Mouse (Mus musculus): ENCODE measurements around the gene Snrpn. TPM values are rescaled to one million over a fixed set of nuclear protein-coding genes. Genes with fewer than 3 reads are reported as not detected.

Gene Snrpn
- polyA plus RNA-seq (2017; shearing (Covaris generic)): 1 to 10 TPM in 1 of 2 experiments, under 1 TPM in 1; 0.81 to 3.2 TPM

GRCm38 (mm10) chr7:60139742-60140480 lies at the start of gene Snrpn:
Snrpn (minus strand) TSS chr7:60140219.

DNA sequence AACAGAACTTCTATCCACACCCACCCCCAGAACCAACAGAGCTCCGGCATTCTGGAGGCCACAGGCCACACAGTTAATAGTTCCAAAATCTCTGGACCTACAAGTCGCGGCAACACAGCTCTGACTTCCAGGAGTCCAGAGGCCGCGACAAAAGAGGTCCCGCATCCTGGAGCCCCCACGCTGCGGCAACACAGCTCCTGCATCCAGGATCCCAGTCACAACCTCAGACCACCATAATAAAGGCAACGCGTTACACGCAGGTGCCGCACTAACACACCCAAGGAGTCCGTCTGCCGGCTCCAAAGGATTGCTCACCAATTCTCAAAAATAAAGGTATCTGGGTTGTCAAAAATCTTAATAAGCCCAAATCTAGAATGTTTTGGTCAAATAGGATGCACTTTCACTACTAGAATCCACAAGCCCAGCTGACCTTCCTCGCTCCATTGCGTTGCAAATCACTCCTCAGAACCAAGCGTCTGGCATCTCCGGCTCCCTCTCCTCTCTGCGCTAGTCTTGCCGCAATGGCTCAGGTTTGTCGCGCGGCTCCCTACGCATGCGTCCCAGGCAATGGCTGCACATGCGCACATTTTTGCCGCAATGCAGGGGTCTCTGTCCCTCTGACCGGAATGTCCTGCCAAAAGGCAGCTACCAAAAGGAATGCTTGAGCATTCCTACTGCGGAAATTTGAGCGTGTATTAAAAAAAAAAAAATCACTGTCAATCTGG lies 135.3 kb downstream of the Snrpn start, which contains the start of the genes Snurf and Gm38393:
Gene Snurf (minus strand): TSS at position 444 of the 725 bp plus-strand sequence.
Gene Gm38393 (minus strand): TSS at position 459 of the 725 bp plus-strand sequence.

Other genes starting within 250 kb of the Snrpn start
- 1 to 10 TPM in 1 of 2 experiments, not detected in 1; 1.5 TPM for gene Snurf, start 135.2 kb downstream of the Snrpn start, polyA plus RNA-seq (2017; shearing (Covaris generic))
- gene Gm38393, start 135.2 kb downstream of the Snrpn start, polyA plus RNA-seq (2017; shearing (Covaris generic)): under 1 TPM in 1 of 2 experiments, not detected in 1; 0.14 TPM

Measured in activated CD4-positive, CD25-positive, alpha-beta regulatory T cell (primary cell).